Mouse (Mus musculus) CH12.LX (cell line): ENCODE results near the gene Socs2.

Experiments
- CHD2 ChIP-seq: IDR thresholded peaks from 2 replicates; pipeline ENCODE4 v1.6.1; 2011; ENCODE audit warnings: low read length, improper control_type of control experiment
- CTCF ChIP-seq, 2 experiments: IDR thresholded peaks in 1 of 2; conservative IDR thresholded peaks in 1 of 2; 2 replicates each; pipeline ENCODE4 v1.5.1; 2011 to 2012; ENCODE audit warnings: low read depth in 2 of 2, low read length in 2 of 2, improper control_type of control experiment in 1 of 2, inconsistent platforms in 1 of 2, mild to moderate bottlenecking in 1 of 2, moderate library complexity in 1 of 2
- E2F4 ChIP-seq: IDR thresholded peaks from 2 replicates; pipeline ENCODE4 v1.6.1; 2011; ENCODE audit warnings: low read depth, low read length, improper control_type of control experiment; ENCODE audit not compliant: insufficient replicate concordance
- EP300 ChIP-seq: IDR thresholded peaks from 2 replicates; pipeline ENCODE4 v1.6.1; 2011; ENCODE audit warnings: low read length, improper control_type of control experiment
- ETS1 ChIP-seq: conservative IDR thresholded peaks from 2 replicates; pipeline ENCODE4 v1.6.1; 2012; ENCODE audit warnings: low read depth, mild to moderate bottlenecking, inconsistent platforms, low read length, improper control_type of control experiment, moderate library complexity
- GABPA ChIP-seq: IDR thresholded peaks from 2 replicates; pipeline ENCODE4 v1.6.1; 2012; ENCODE audit warnings: low read depth, low read length, improper control_type of control experiment, inconsistent platforms; ENCODE audit not compliant: insufficient replicate concordance
- MAFK ChIP-seq: IDR thresholded peaks from 2 replicates; pipeline ENCODE4 v1.6.1; 2011; ENCODE audit warnings: low read length, improper control_type of control experiment; ENCODE audit not compliant: insufficient replicate concordance
- NELFE ChIP-seq: IDR thresholded peaks from 2 replicates; pipeline ENCODE4 v1.6.1; 2011; ENCODE audit warnings: low read depth, low read length, improper control_type of control experiment
- POLR2A ChIP-seq: IDR thresholded peaks from 2 replicates; pipeline ENCODE4 v1.6.1; 2011; ENCODE audit warnings: low read depth, mild to moderate bottlenecking, improper control_type of control experiment, low read length
- USF1 ChIP-seq: IDR thresholded peaks from 2 replicates; pipeline ENCODE4 v1.6.1; 2014; ENCODE audit warnings: low read depth, mild to moderate bottlenecking, inconsistent platforms, low read length, improper control_type of control experiment
- ZMIZ1 ChIP-seq: IDR thresholded peaks from 2 replicates; pipeline ENCODE4 v1.6.1; 2012; ENCODE audit warnings: low read depth, mild to moderate bottlenecking, inconsistent platforms, low read length, improper control_type of control experiment

DNA sequence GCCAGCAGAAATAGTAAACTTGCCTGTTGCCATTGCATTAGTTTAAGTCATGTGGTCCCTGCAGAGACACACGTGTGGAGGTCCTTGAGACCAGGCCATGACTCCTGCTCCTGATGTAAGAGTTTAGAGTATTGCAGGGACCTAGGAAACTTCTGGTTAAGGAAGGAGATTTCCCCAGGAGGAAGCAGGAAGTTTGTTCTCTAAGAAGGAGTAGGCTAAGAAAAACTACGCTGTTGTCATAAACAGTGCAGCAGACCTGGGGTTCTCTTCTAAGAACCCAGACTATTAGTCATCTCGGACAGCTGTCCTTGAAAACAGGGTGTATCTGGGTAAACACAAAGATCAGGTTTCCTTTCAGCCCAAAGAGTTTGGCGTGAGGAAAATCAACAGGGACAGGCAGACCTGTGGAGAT, 48.5 kb upstream of the Socs2 start:
- TF ChIP-seq CTCF (conservative IDR thresholded peaks at IDR 0.05 in 1 of 2, IDR thresholded peaks at IDR 0.05 in 1 of 2; ENCODE audit: low read depth in 2 of 2, low read length in 2 of 2) (no peak), POLR2A (no peak), NELFE (no peak), EP300 (no peak), USF1 (no peak), E2F4 (no peak), MAFK (no peak), ETS1 (no peak), GABPA (no peak), CHD2 (no peak), ZMIZ1 (no peak)
